ENCODE assay signal across 20 mouse cellular contexts in the genomic region with DNA sequence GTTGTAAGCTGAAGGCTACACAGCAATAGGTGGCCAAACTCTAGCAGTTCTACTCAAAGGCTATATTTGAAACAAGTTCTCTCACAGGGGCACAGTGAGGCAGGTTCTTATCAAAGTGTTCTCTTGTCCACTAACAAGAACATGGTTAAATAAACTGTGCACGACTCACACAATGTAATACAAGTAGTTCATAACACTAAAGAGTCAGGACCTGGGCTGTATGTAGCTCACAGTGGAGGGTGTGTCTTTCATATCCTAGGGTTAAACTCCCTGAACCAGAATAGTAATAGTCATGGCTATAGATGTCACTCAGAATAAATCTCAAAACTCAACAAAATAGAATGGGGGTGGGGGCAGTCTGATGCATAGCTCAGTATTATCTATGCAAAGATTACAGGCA.
"Had no signal": no experiment of that assay in that cellular context is flagged by ENCODE, and none has a peak within 500 bp of the region (broad histone marks: within the 10 kb centered on the region; RNA-seq: fewer than 3 reads in every experiment).

No protein-coding gene starts in this region.

- H3K27me3 ChIP-seq: limb, embryonic 13.5 days; liver, embryonic 13.5 days; neural tube, embryonic 12.5 days; neural tube, embryonic 15.5 days had no signal

- H3K4me3 ChIP-seq: layer of hippocampus, adult 2 months; limb, embryonic 10.5 days; limb, embryonic 13.5 days; liver, embryonic 13.5 days; megakaryocyte, embryonic 14.5 days; midbrain, embryonic 10.5 days; neural tube, embryonic 12.5 days; neural tube, embryonic 15.5 days had no signal

- H3K36me3 ChIP-seq: limb, embryonic 10.5 days; limb, embryonic 13.5 days; liver, embryonic 13.5 days; midbrain, embryonic 10.5 days; neural tube, embryonic 12.5 days; neural tube, embryonic 15.5 days had no signal

- H3K9ac ChIP-seq: limb, embryonic 13.5 days; liver, embryonic 13.5 days; neural tube, embryonic 12.5 days; neural tube, embryonic 15.5 days had no signal

- H3K4me2 ChIP-seq: limb, embryonic 13.5 days; liver, embryonic 13.5 days; neural tube, embryonic 12.5 days; neural tube, embryonic 15.5 days had no signal

- H3K4me1 ChIP-seq: neural tube, embryonic 12.5 days had no signal

- H3K27ac ChIP-seq: kidney, postnatal 0 days; layer of hippocampus, adult 2 months; limb, embryonic 10.5 days; limb, embryonic 13.5 days; liver, embryonic 13.5 days; midbrain, embryonic 10.5 days; neural tube, embryonic 12.5 days; neural tube, embryonic 15.5 days had no signal

- H3K9me3 ChIP-seq: limb, embryonic 10.5 days; limb, embryonic 13.5 days; liver, embryonic 13.5 days; midbrain, embryonic 10.5 days had no signal

- DNase-seq: kidney, adult 18-20 months; layer of hippocampus, adult 9-11 months; liver, embryonic 13.5 days; lung, adult 2 months; lung, postnatal 36 days; midbrain, embryonic 14.5 days; right cerebral cortex, adult 18-20 months; right cerebral cortex, postnatal 14 days; right cerebral cortex, postnatal 4 days; thymus, adult 2 months; thymus, postnatal 14 days; thymus, postnatal 4 days had no signal
